Mouse (Mus musculus) embryo, embryonic 11 days (tissue): ENCODE measurements at regions not wholly inside any gene's neighbourhood (a gene's known extent, or its start where the extent isn't known, plus 50 kb on each side); places are given as distances from the start of the nearest gene placed in this dataset.

Source experiments
- DNase-seq: peaks from one replicate; pipeline ENCODE4 v3.0.0-alpha.2; 2015

- no peak for DNase-seq
Measured at GRCm38 (mm10) chr16:29706996-29707395, 127.9 kb downstream of the Opa1 start.

GRCm38 (mm10) chr16:29707656-29708055 is 128.5 kb downstream of the Opa1 start:
- no peak for DNase-seq

- DNase-seq: no peak
Measured at GRCm38 (mm10) chr16:29709072-29709471, 129.9 kb downstream of the Opa1 start.

GRCm38 (mm10) chr16:29711386-29711785 is 132.3 kb downstream of the Opa1 start:
- no peak for DNase-seq

- DNase-seq: no peak
Measured at GRCm38 (mm10) chr16:29711912-29712681, 133.0 kb downstream of the Opa1 start.

- no peak for DNase-seq
Measured at GRCm38 (mm10) chr16:29714612-29715127, 135.5 kb downstream of the Opa1 start.

GRCm38 (mm10) chr16:29718965-29719364 is 139.8 kb downstream of the Opa1 start:
- peak; percentile 70 for DNase-seq

GRCm38 (mm10) chr16:29719571-29720451 is 140.7 kb downstream of the Opa1 start:
- DNase-seq: peak; percentile 82

GRCm38 (mm10) chr16:29725153-29725552 is 146.0 kb downstream of the Opa1 start:
- peak; percentile 26 for DNase-seq

- no peak for DNase-seq
Measured at GRCm38 (mm10) chr16:29725563-29725962, 146.4 kb downstream of the Opa1 start.

- no peak for DNase-seq
Measured at GRCm38 (mm10) chr16:29727397-29727796, 148.3 kb downstream of the Opa1 start.

- DNase-seq: peak; percentile 83
Measured at GRCm38 (mm10) chr16:29728769-29729481, 149.8 kb downstream of the Opa1 start.

- DNase-seq: peak; percentile 42
Measured at GRCm38 (mm10) chr16:29730010-29730409, 150.9 kb downstream of the Opa1 start.

GRCm38 (mm10) chr16:29732889-29733288 is 153.8 kb downstream of the Opa1 start:
- DNase-seq: no peak

- DNase-seq: no peak
Measured at GRCm38 (mm10) chr16:29733847-29734246, 154.7 kb downstream of the Opa1 start.

- DNase-seq: peak; percentile 89
Measured at GRCm38 (mm10) chr16:29734324-29734723, 155.2 kb downstream of the Opa1 start.

GRCm38 (mm10) chr16:29734738-29735250 is 155.7 kb downstream of the Opa1 start:
- peak; percentile 85 for DNase-seq

GRCm38 (mm10) chr16:29735371-29736008 is 156.4 kb downstream of the Opa1 start:
- DNase-seq: peak; percentile 62

- no peak for DNase-seq
Measured at GRCm38 (mm10) chr16:29736211-29736610, 157.1 kb downstream of the Opa1 start.

GRCm38 (mm10) chr16:29738075-29738474 is 158.9 kb downstream of the Opa1 start:
- DNase-seq: no peak

GRCm38 (mm10) chr16:29742497-29743230 is 163.5 kb downstream of the Opa1 start:
- DNase-seq: peak; percentile 57
